Mouse (Mus musculus) stomach, postnatal 0 days (tissue): ENCODE results near the gene Cyba. TPM values are rescaled to one million over a fixed set of nuclear protein-coding genes. Genes with fewer than 3 reads are reported as not detected.

Experiments
- ATAC-seq: fragments of 200-750 bp; cut with Nextera tagmentation; 2 replicates; pipeline ENCODE4 v1.8.0; 2017; ENCODE audit not compliant: low FRiP score, low TSS enrichment
- DNase-seq: peaks from one replicate; pipeline ENCODE4 v3.0.0-alpha.2; 2016; ENCODE audit warnings: low spot score
- H3K27ac ChIP-seq: fragments of 300-500 bp; sonication (generic); replicated peaks from 2 replicates; pipeline ENCODE4 v1.5.1; 2014; ENCODE audit warnings: mild to moderate bottlenecking, control low read depth
- H3K27me3 ChIP-seq: fragments of 300-500 bp; sonication (generic); 2 replicates; pipeline ENCODE4 v1.6.1; 2014; ENCODE audit warnings: low read length; ENCODE audit not compliant: control insufficient read depth, insufficient read depth
- H3K36me3 ChIP-seq: fragments of 300-500 bp; sonication (generic); 2 replicates; pipeline ENCODE4 v1.6.1; 2014; ENCODE audit warnings: low read length, mixed read lengths; ENCODE audit not compliant: control insufficient read depth, insufficient read depth
- H3K4me1 ChIP-seq: fragments of 300-500 bp; sonication (generic); replicated peaks from 2 replicates; pipeline ENCODE4 v1.6.1; 2014; ENCODE audit warnings: antibody characterized with exemption; ENCODE audit not compliant: control insufficient read depth, insufficient read depth
- H3K4me2 ChIP-seq: fragments of 300-500 bp; sonication (generic); replicated peaks from 2 replicates; pipeline ENCODE4 v1.6.1; 2014; ENCODE audit warnings: low read depth, mild to moderate bottlenecking, control low read depth, moderate library complexity
- H3K4me3 ChIP-seq: fragments of 300-500 bp; sonication (generic); 2 replicates; pipeline ENCODE4 v1.5.1; 2014; ENCODE audit warnings: low read depth, low read length, control low read depth
- H3K9ac ChIP-seq: fragments of 300-500 bp; sonication (generic); 2 replicates; pipeline ENCODE4 v1.6.1; 2014; ENCODE audit warnings: mild to moderate bottlenecking, low read length, control low read depth, mixed read lengths
- H3K9me3 ChIP-seq: fragments of 300-500 bp; sonication (generic); 2 replicates; pipeline ENCODE4 v1.6.1; 2016; ENCODE audit warnings: low read length; ENCODE audit not compliant: control insufficient read depth
- CTCF ChIP-seq: IDR thresholded peaks from 2 replicates; pipeline ENCODE4 v1.5.1; 2016; ENCODE audit warnings: antibody characterized with exemption, low read depth, mild to moderate bottlenecking, moderate library complexity
- EP300 ChIP-seq: optimal IDR thresholded peaks from 2 replicates; pipeline ENCODE3; 2016; ENCODE audit warnings: antibody characterized with exemption
- WGBS: fragments of 180-500 bp; shearing (Covaris S2); extraction: QIAGEN DNeasy Blood & Tissue Kit; methylation state at CpG from one replicate; pipeline ENCODE4 v1.1.7; 2014; 5-methylcytosine and 5-hydroxymethylcytosine counted together
- polyA plus RNA-seq: library from polyadenylated mRNA; unstranded; fragments of >200 nt; fragmentation: Nextera tagmentation; extraction: Ambion mirVana; gene quantifications from 2 replicates; pipeline ENCODE4 v1.2.1, GENCODE M21; 2015

The Cyba gene
- polyA plus RNA-seq, 1 experiment from 2014 or later = 267 TPM

DNA sequence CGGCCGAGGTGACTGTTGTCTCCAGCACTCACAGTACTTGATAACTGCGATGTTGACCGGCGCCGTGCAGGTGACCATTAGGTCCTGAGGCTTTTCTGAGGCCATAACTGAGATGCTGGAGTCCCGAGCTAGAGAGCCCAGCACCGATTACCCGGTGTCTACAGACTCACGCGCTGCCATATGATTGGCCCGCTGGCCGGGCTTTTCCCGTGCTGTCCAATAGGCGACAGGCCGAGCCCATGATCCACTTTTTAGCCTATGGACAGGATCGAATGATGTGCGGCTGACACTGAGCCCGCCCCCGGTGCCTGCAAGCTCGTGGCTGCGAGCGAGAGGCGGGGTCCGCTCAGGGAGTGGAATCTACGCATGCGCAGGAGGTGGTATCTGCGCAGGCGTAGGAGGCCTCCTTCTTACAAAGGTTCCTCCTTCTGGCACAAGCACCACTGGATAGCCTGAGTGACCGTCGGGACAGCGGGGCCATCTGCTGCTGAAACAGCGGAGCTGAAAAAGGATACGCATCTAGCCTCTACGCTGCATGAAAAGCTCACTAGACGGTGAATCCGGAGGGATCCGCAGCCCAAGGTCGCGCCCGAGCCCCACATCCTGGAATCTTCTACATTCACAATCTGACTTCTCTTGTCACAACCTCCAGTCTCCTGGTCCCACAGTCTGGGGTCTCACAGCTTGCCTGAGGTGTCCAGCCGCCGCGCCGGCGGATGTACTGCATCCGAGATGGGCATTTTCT is 10.7 kb upstream of the Cyba start, which contains the start of gene Mvd:
Gene Mvd (minus strand): TSS at position 161 of the 745 bp plus-strand sequence.
- TF ChIP-seq EP300 = no peak
- TF ChIP-seq CTCF = peak; percentile 66

GRCm38 (mm10) chr8:122442781-122443180 is 10.1 kb upstream of the Cyba start:
- ATAC-seq (no peak), DNase-seq (no peak)
- H3K9ac ChIP-seq = peak overlapping the region; percentile 75
- H3K27ac ChIP-seq = peak overlapping the region; percentile 67
- peak overlapping the region; percentile 99 for H3K4me2 ChIP-seq
- H3K36me3 ChIP-seq = no peaks in the 10 kb centered on the region
- no peak for TF ChIP-seq EP300
- no peak for TF ChIP-seq CTCF
- H3K27me3 ChIP-seq = no peaks in the 10 kb centered on the region
- H3K4me3 ChIP-seq = peak overlapping the region; percentile 61
- 0% methylated on average over 12 of the region's 12 CpGs for WGBS
- H3K9me3 ChIP-seq = no peaks in the 10 kb centered on the region
- H3K4me1 ChIP-seq = no peaks in the 10 kb centered on the region

More for the DNA sequence above, 10.7 kb upstream of the Cyba start, which contains the start of gene Mvd:
- no peaks in the 10 kb centered on the region for H3K36me3 ChIP-seq
- under 1% methylated on average over 47 of the region's 47 CpGs for WGBS
- peak within 1 kb of the TSS; percentile 61 for H3K4me3 ChIP-seq
- peak within 1 kb of the TSS; percentile 97 for H3K27ac ChIP-seq
- peak; percentile 99 for DNase-seq
- H3K4me2 ChIP-seq = peak within 1 kb of the TSS; percentile 99
- no peaks in the 10 kb centered on the region for H3K27me3 ChIP-seq
- no peaks in the 10 kb centered on the region for H3K4me1 ChIP-seq
- peak within 1 kb of the TSS; percentile 75 for H3K9ac ChIP-seq
- no peaks in the 10 kb centered on the region for H3K9me3 ChIP-seq
- peak; percentile 97 for ATAC-seq

DNA sequence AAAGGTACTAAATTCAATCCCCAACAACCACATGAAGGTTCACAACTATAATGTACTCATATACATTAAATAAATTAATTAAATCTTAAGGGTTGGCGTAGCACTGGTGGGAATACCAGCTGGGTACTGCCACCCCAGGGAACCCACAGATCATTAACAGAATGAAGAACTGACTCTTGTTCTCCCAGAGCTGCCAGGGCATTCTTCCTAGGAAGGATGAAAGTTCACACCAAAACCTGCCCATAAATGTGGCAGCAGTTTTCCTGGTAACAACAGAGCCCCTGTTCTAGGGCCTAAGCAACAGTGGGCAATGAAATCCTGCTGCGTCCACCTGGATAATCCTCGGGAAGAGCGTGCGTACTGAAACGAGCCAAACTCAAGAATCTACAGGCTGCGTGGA is 9.6 kb upstream of the Cyba start:
- DNase-seq (no peak), ATAC-seq (no peak)
- Histone ChIP-seq H3K4me1 (no peaks in the 10 kb centered on the region), H3K36me3 (no peaks in the 10 kb centered on the region), H3K4me3 (peak overlapping the region; percentile 61), H3K27me3 (no peaks in the 10 kb centered on the region), H3K4me2 (peak overlapping the region; percentile 99), H3K9ac (peak overlapping the region; percentile 75; the same call in 1 of the 2 replicates), H3K27ac (no peak overlapping the region), H3K9me3 (no peaks in the 10 kb centered on the region)
- 19% methylated on average over 7 of the region's 7 CpGs for WGBS
- TF ChIP-seq EP300 (no peak), CTCF (no peak)

DNA sequence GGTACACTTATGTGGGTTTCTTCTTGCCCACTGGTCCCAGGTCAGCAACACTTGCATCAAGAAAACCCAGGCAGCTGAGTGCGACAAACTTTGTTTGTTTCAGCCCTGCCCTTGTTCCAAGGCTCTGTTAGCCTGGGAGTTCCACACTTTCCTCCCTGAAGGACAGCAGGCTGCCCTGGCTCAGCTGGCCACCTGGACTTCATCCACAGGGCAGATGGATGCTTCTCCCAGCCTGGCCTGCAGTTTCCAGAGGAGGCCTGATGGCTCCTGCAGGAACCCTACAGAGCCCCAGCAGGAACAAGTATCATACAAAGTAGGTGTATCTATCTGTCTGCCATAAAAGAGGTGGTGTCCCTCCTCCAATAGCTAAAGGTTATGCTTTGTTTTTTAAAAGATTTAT is 8.6 kb upstream of the Cyba start:
- no peak for DNase-seq
- H3K4me3 ChIP-seq = no peak overlapping the region
- no peak overlapping the region for H3K27ac ChIP-seq
- H3K4me1 ChIP-seq = no peaks in the 10 kb centered on the region
- no peak overlapping the region for H3K4me2 ChIP-seq
- H3K9me3 ChIP-seq = no peaks in the 10 kb centered on the region
- 75% methylated on average over 1 of the region's 1 CpGs for WGBS
- no peak overlapping the region for H3K9ac ChIP-seq
- no peaks in the 10 kb centered on the region for H3K27me3 ChIP-seq
- 0 out of 2 replicates have a peak, but pooled peaks cover 5% of the 10 kb centered on the region for H3K36me3 ChIP-seq
- TF ChIP-seq CTCF (no peak), EP300 (no peak)
- ATAC-seq = no peak

- TF ChIP-seq CTCF (no peak), EP300 (no peak)
- DNase-seq (no peak), ATAC-seq (no peak)
- Histone ChIP-seq H3K9ac (no peak overlapping the region), H3K27me3 (no peaks in the 10 kb centered on the region), H3K36me3 (peaks cover 12% of the 10 kb centered on the region; the same call in 1 of the 2 replicates), H3K9me3 (no peaks in the 10 kb centered on the region), H3K4me3 (no peak overlapping the region), H3K4me1 (no peaks in the 10 kb centered on the region), H3K4me2 (no peak overlapping the region), H3K27ac (no peak overlapping the region)
- whole genome bisulfite sequencing = 92% methylated on average over 16 of the region's 16 CpGs
These were observed 6.6 kb upstream of the Cyba start for GRCm38 (mm10) chr8:122439336-122439735.

- 89% methylated on average over 13 of the region's 13 CpGs for WGBS
- Histone ChIP-seq H3K27me3 (no peaks in the 10 kb centered on the region), H3K9me3 (no peaks in the 10 kb centered on the region), H3K27ac (no peak overlapping the region), H3K4me1 (no peaks in the 10 kb centered on the region), H3K36me3 (peaks cover 12% of the 10 kb centered on the region; the same call in 1 of the 2 replicates), H3K9ac (no peak overlapping the region), H3K4me2 (no peak overlapping the region), H3K4me3 (no peak overlapping the region)
- no peak; the same call in 1 of the 2 replicates for ATAC-seq
- DNase-seq = no peak
- TF ChIP-seq EP300 (no peak), CTCF (no peak)
These were observed 5.1 kb upstream of the Cyba start for GRCm38 (mm10) chr8:122437708-122438331.
